Mouse (Mus musculus): ENCODE measurements around the gene Gpr156.

- TF ChIP-seq CTCF (IDR thresholded peaks at IDR 0.05; ENCODE audit: insufficient read depth, low read length) (no peak), POLR2A (IDR thresholded peaks at IDR 0.05; ENCODE audit: borderline replicate concordance, extremely low read depth, low read depth, low read length) (no peak)
Observed at GRCm38 (mm10) chr16:38047781-38048558, 131.7 kb downstream of the Gpr156 start.
